Mouse (Mus musculus): ENCODE results near the gene Cdh3. TPM values are rescaled to one million over a fixed set of nuclear protein-coding genes. Genes with fewer than 3 reads are reported as not detected.

Cdh3 gene
- total and polyA plus RNA-seq, 3 experiments = not detected

DNA sequence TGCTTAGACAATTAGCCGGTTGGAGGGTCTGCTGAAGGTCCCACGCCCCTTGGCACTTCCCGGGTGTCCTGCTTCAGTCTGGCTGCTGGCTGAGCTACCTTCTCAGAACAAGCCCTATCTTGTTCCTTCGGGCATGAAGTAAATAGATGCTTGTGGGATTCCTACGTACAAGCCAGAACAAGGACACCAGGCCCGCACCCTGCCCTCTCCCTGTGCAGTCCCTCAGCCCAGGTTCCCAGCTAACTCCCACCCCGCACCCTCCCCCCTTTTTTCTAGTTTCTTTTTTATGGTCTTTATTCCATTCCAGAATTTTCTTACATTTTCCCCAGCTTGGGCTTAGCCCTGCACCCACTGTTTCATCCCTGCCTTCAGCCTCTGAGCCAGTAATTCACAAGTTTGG, 9.9 kb downstream of the Cdh3 start:
- no peaks in the 10 kb centered on the region for H3K4me1 ChIP-seq (ENCODE audit: control insufficient read depth in 1 of 2, insufficient read depth in 2 of 2)
- no peak for DNase-seq (ENCODE audit: extremely low read depth)
- no peak overlapping the region for H3K9ac ChIP-seq (ENCODE audit: insufficient read depth, low read depth)
- H3K79me2 ChIP-seq (replicated peaks; ENCODE audit: control insufficient read depth, extremely low read depth, insufficient read depth, poor library complexity, severe bottlenecking) = no peaks in the 10 kb centered on the region
- peaks cover 3% of the 10 kb centered on the region for H3K9me3 ChIP-seq (replicated peaks; ENCODE audit: low read length)
- no peak for TF ChIP-seq MAX (IDR thresholded peaks at IDR 0.05; ENCODE audit: low read length)
- TF ChIP-seq TCF12 (IDR thresholded peaks at IDR 0.05; ENCODE audit: low read depth, low read length) = no peak
- H3K4me2 ChIP-seq (ENCODE audit: insufficient read depth, low read depth, poor library complexity, severe bottlenecking) = no peak overlapping the region
- H3K4me3 ChIP-seq (replicated peaks in 1 of 3; ENCODE audit: low read depth in 2 of 3, low read length in 2 of 3, poor library complexity in 1 of 3) = no peak overlapping the region
- H3K36me3 ChIP-seq (replicated peaks in 1 of 2; ENCODE audit: control insufficient read depth in 1 of 2, insufficient read depth in 1 of 2, low read length in 1 of 2) = no peaks in the 10 kb centered on the region
- dilution Hi-C loops (cut with MboI; ENCODE audit: extremely low pct_ligation_motif_present, extremely low pct_unique_long_range_greater_than_20kb, low sequenced_read_pairs) (no loop called here), in situ Hi-C loops (cut with MboI; ENCODE audit: low pct_ligation_motif_present, low pct_unique_long_range_greater_than_20kb, low sequenced_read_pairs) (no loop called here)
- no peak overlapping the region for H3K27ac ChIP-seq (ENCODE audit: insufficient read depth, low read depth)
- no peaks in the 10 kb centered on the region for H3K27me3 ChIP-seq (replicated peaks)

DNA sequence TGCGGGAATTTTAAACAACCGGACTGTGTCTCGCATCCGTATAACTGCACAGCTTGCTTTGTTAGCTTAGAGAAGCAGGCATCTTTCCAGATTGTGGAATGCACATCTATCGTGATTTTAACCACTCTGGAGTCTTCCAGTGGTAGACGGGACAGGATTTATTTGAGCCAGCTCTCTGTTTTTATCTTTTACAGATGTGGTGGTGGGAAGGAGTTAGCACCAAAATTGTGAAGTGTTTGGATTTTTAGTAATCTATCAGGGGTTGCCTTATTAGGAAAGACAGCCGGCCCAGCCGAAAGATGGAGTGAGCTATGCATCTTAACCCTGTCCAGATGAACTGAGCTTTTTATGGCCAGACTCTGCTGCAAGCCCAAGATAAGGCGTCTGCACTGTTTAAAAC, 11.2 kb downstream of the Cdh3 start:
- dilution Hi-C loops (cut with MboI; ENCODE audit: extremely low pct_ligation_motif_present, extremely low pct_unique_long_range_greater_than_20kb, low sequenced_read_pairs) = no loop called here
- H3K27ac ChIP-seq (ENCODE audit: insufficient read depth, low read depth) = no peak overlapping the region

DNA sequence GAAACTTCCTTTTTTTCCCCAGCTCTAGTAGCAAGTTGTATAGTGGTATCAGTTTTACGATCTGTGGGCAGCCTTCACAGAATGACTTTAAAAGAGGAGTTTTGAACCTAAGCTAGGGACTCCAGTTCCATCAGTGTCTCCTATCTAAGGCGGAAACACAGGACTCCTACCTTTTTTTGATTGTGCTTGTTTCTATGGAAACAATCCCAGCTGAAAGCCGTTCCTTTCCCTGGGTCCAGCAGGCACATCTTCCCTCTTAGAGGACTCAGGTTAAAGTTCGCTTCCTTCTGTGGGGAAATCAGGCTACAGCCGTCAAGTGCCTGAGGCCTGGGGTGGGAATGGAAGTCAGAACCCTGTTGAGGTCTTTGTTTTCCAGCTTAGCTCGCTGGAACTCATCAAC, 16.0 kb downstream of the Cdh3 start:
- Histone ChIP-seq H3K4me1 (ENCODE audit: control insufficient read depth in 1 of 2, insufficient read depth in 2 of 2) (no peaks in the 10 kb centered on the region), H3K79me2 (replicated peaks; ENCODE audit: control insufficient read depth, extremely low read depth, insufficient read depth, poor library complexity, severe bottlenecking) (no peaks in the 10 kb centered on the region), H3K9ac (ENCODE audit: insufficient read depth, low read depth) (no peak overlapping the region), H3K36me3 (replicated peaks in 1 of 2; ENCODE audit: control insufficient read depth in 1 of 2, insufficient read depth in 1 of 2, low read length in 1 of 2) (no peaks in the 10 kb centered on the region), H3K4me3 (replicated peaks in 1 of 3; ENCODE audit: low read depth in 2 of 3, low read length in 2 of 3, poor library complexity in 1 of 3) (no peak overlapping the region), H3K27me3 (replicated peaks) (no peaks in the 10 kb centered on the region), H3K4me2 (ENCODE audit: insufficient read depth, low read depth, poor library complexity, severe bottlenecking) (no peak overlapping the region), H3K9me3 (replicated peaks; ENCODE audit: low read length) (peaks cover 3% of the 10 kb centered on the region), H3K27ac (ENCODE audit: insufficient read depth, low read depth) (no peak overlapping the region)
- no peak for DNase-seq (ENCODE audit: extremely low read depth)
- TF ChIP-seq RAD21 (IDR thresholded peaks at IDR 0.05; ENCODE audit: low read depth, low read length) (no peak), CHD1 (IDR thresholded peaks at IDR 0.05; ENCODE audit: low read depth, low read length) (no peak), IRF4 (IDR thresholded peaks at IDR 0.05; ENCODE audit: low read depth, low read length) (no peak)
- dilution Hi-C loops (cut with MboI; ENCODE audit: extremely low pct_ligation_motif_present, extremely low pct_unique_long_range_greater_than_20kb, low sequenced_read_pairs) = no loop called here
- in situ Hi-C loops (cut with MboI; ENCODE audit: low pct_ligation_motif_present, low pct_unique_long_range_greater_than_20kb, low sequenced_read_pairs) = no loop called here

More for the DNA sequence above, 11.2 kb downstream of the Cdh3 start:
- Histone ChIP-seq H3K27me3 (replicated peaks) (no peaks in the 10 kb centered on the region), H3K4me2 (ENCODE audit: insufficient read depth, low read depth, poor library complexity, severe bottlenecking) (no peak overlapping the region), H3K9ac (ENCODE audit: insufficient read depth, low read depth) (no peak overlapping the region), H3K4me1 (ENCODE audit: control insufficient read depth in 1 of 2, insufficient read depth in 2 of 2) (no peaks in the 10 kb centered on the region), H3K79me2 (replicated peaks; ENCODE audit: control insufficient read depth, extremely low read depth, insufficient read depth, poor library complexity, severe bottlenecking) (no peaks in the 10 kb centered on the region), H3K36me3 (replicated peaks in 1 of 2; ENCODE audit: control insufficient read depth in 1 of 2, insufficient read depth in 1 of 2, low read length in 1 of 2) (no peaks in the 10 kb centered on the region), H3K9me3 (replicated peaks; ENCODE audit: low read length) (peaks cover 3% of the 10 kb centered on the region), H3K4me3 (replicated peaks in 1 of 3; ENCODE audit: low read depth in 2 of 3, low read length in 2 of 3, poor library complexity in 1 of 3) (no peak overlapping the region)
- in situ Hi-C loops (cut with MboI; ENCODE audit: low pct_ligation_motif_present, low pct_unique_long_range_greater_than_20kb, low sequenced_read_pairs) = no loop called here
- TF ChIP-seq E2F4 (IDR thresholded peaks at IDR 0.05; ENCODE audit: insufficient replicate concordance, low read depth, low read length) = no peak
- no peak for TF ChIP-seq MXI1 (IDR thresholded peaks at IDR 0.05; ENCODE audit: low read depth, low read length)
- no peak for TF ChIP-seq MYC (IDR thresholded peaks at IDR 0.05; ENCODE audit: low read depth, low read length)
- TF ChIP-seq MAZ (IDR thresholded peaks at IDR 0.05; ENCODE audit: low read depth, low read length) = no peak
- TF ChIP-seq USF1 (IDR thresholded peaks at IDR 0.05; ENCODE audit: low read depth, low read length) = no peak
- no peak for TF ChIP-seq PAX5 (IDR thresholded peaks at IDR 0.05; ENCODE audit: low read length)
- TF ChIP-seq CHD2 (IDR thresholded peaks at IDR 0.05; ENCODE audit: low read length) = no peak
- no peak for TF ChIP-seq CTCF (conservative IDR thresholded peaks at IDR 0.05 in 1 of 2, IDR thresholded peaks at IDR 0.05 in 1 of 2; ENCODE audit: low read depth in 2 of 2, low read length in 2 of 2)
- TF ChIP-seq ZC3H11A (IDR thresholded peaks at IDR 0.05; ENCODE audit: low read depth, low read length) = no peak
- no peak for TF ChIP-seq NELFE (IDR thresholded peaks at IDR 0.05; ENCODE audit: low read depth, low read length)
- no peak for TF ChIP-seq TBP (conservative IDR thresholded peaks at IDR 0.05; ENCODE audit: low read depth, low read length)
- no peak for TF ChIP-seq ZMIZ1 (IDR thresholded peaks at IDR 0.05; ENCODE audit: low read depth, low read length)
- no peak for TF ChIP-seq RAD21 (IDR thresholded peaks at IDR 0.05; ENCODE audit: low read depth, low read length)
- no peak for TF ChIP-seq TCF12 (IDR thresholded peaks at IDR 0.05; ENCODE audit: low read depth, low read length)
- TF ChIP-seq KAT2A (IDR thresholded peaks at IDR 0.05; ENCODE audit: insufficient replicate concordance, low read length) = no peak
- no peak for TF ChIP-seq POLR2AphosphoS2 (IDR thresholded peaks at IDR 0.05; ENCODE audit: low read depth, low read length)
- no peak for TF ChIP-seq GABPA (IDR thresholded peaks at IDR 0.05; ENCODE audit: insufficient replicate concordance, low read depth, low read length)
- DNase-seq (ENCODE audit: extremely low read depth) = no peak

All from CH12.LX (cell line).